Comparison of ENCODE assay signal across 11 mouse cellular contexts in genomic region chr4:145680672-145681387, GRCm38 (mm10). TPM values are rescaled to one million over a fixed set of nuclear protein-coding genes. Genes with fewer than 3 reads are reported as not detected.
"Had no signal": no experiment of that assay in that cellular context is flagged by ENCODE, and none has a peak within 500 bp of the region (broad histone marks: within the 10 kb centered on the region; RNA-seq: fewer than 3 reads in every experiment).

No protein-coding gene starts in this region.

RNA-seq across cellular contexts. Expression of gene Zfp980, which starts 10.3 kb away (rescaled TPM):
- total RNA-seq: left cerebral cortex, postnatal 14 days had no signal
- polyA plus RNA-seq: intestine, embryonic 15.5 days; kidney, embryonic 14.5 days; limb, embryonic 10.5 days; liver, embryonic 13.5 days; liver, postnatal 0 days; lung, embryonic 15.5 days; neural tube, embryonic 13.5 days; spleen, adult 2 months; stomach, embryonic 16.5 days; thymus, postnatal 0 days had no signal
